Mouse (Mus musculus): Measurements from ENCODE around the gene Rab31. TPM values are rescaled to one million over a fixed set of nuclear protein-coding genes. Genes with fewer than 3 reads are reported as not detected.
A peak's percentile ranks its signal among the peaks of the same experiment; 100 is the strongest.

Rab31 gene
- polyA plus RNA-seq, 1 experiment, result 48.9 TPM

- TF ChIP-seq POLR2A (IDR thresholded peaks at IDR 0.05; ENCODE audit: borderline replicate concordance, extremely low read depth, low read depth, low read length) (peak; percentile 83), CTCF (IDR thresholded peaks at IDR 0.05; ENCODE audit: insufficient read depth, low read length) (no peak)
- WGBS, result under 1% methylated on average over 82 of the region's 85 CpGs
- DNase-seq, result peak; percentile 98
- peaks cover 17% of the 10 kb centered on the region for H3K4me1 ChIP-seq (ENCODE audit: control insufficient read depth, insufficient read depth, low read length)
- peak within 1 kb of the TSS; percentile 100 for H3K4me3 ChIP-seq (replicated peaks; ENCODE audit: extremely low read depth, low read depth, low read length)
Observed at GRCm38 (mm10) chr17:65613463-65614412, 158.8 kb downstream of the Rab31 start, which contains the start of gene Vapa. Gene Vapa (minus strand): TSS chr17:65613555.

GRCm38 (mm10) chr17:65613142-65613462 is 159.4 kb downstream of the Rab31 start:
- no peak for TF ChIP-seq POLR2A (IDR thresholded peaks at IDR 0.05; ENCODE audit: borderline replicate concordance, extremely low read depth, low read depth, low read length)
- no peak for TF ChIP-seq CTCF (IDR thresholded peaks at IDR 0.05; ENCODE audit: insufficient read depth, low read length)
- no peak for DNase-seq
- whole genome bisulfite sequencing, result under 1% methylated on average over 42 of the region's 42 CpGs

GRCm38 (mm10) chr17:65612391-65613141 is 160.0 kb downstream of the Rab31 start:
- peak overlapping the region; percentile 100 for H3K4me3 ChIP-seq (replicated peaks; ENCODE audit: extremely low read depth, low read depth, low read length)
- WGBS, result under 1% methylated on average over 81 of the region's 91 CpGs
- H3K4me1 ChIP-seq (ENCODE audit: control insufficient read depth, insufficient read depth, low read length), result peaks cover 24% of the 10 kb centered on the region
- DNase-seq, result peak; percentile 54
- TF ChIP-seq CTCF (IDR thresholded peaks at IDR 0.05; ENCODE audit: insufficient read depth, low read length) (no peak), POLR2A (IDR thresholded peaks at IDR 0.05; ENCODE audit: borderline replicate concordance, extremely low read depth, low read depth, low read length) (no peak)

More at GRCm38 (mm10) chr17:65613142-65613462, 159.4 kb downstream of the Rab31 start:
- H3K4me3 ChIP-seq (replicated peaks; ENCODE audit: extremely low read depth, low read depth, low read length), result peak overlapping the region; percentile 100
- peaks cover 20% of the 10 kb centered on the region for H3K4me1 ChIP-seq (ENCODE audit: control insufficient read depth, insufficient read depth, low read length)

GRCm38 (mm10) chr17:65611721-65612120 is 160.8 kb downstream of the Rab31 start:
- no peak for DNase-seq
- WGBS, result 1% methylated on average over 4 of the region's 4 CpGs
- peak overlapping the region; percentile 100 for H3K4me3 ChIP-seq (replicated peaks; ENCODE audit: extremely low read depth, low read depth, low read length)
- H3K4me1 ChIP-seq (ENCODE audit: control insufficient read depth, insufficient read depth, low read length), result peaks cover 27% of the 10 kb centered on the region
- TF ChIP-seq CTCF (IDR thresholded peaks at IDR 0.05; ENCODE audit: insufficient read depth, low read length), result no peak
- no peak for TF ChIP-seq POLR2A (IDR thresholded peaks at IDR 0.05; ENCODE audit: borderline replicate concordance, extremely low read depth, low read depth, low read length)

- WGBS, result 42% methylated on average over 5 of the region's 5 CpGs
- DNase-seq, result no peak
- no peak overlapping the region for H3K4me3 ChIP-seq (replicated peaks; ENCODE audit: extremely low read depth, low read depth, low read length)
- H3K4me1 ChIP-seq (ENCODE audit: control insufficient read depth, insufficient read depth, low read length), result peaks cover 40% of the 10 kb centered on the region
- TF ChIP-seq POLR2A (IDR thresholded peaks at IDR 0.05; ENCODE audit: borderline replicate concordance, extremely low read depth, low read depth, low read length) (no peak), CTCF (IDR thresholded peaks at IDR 0.05; ENCODE audit: insufficient read depth, low read length) (no peak)
Observed at GRCm38 (mm10) chr17:65608743-65609142, 163.8 kb downstream of the Rab31 start.

GRCm38 (mm10) chr17:65608312-65608687 is 164.3 kb downstream of the Rab31 start:
- WGBS, result 59% methylated on average over 2 of the region's 2 CpGs

GRCm38 (mm10) chr17:65607574-65608311 is 164.8 kb downstream of the Rab31 start:
- WGBS, result 36% methylated on average over 7 of the region's 7 CpGs
- no peak overlapping the region for H3K4me3 ChIP-seq (replicated peaks; ENCODE audit: extremely low read depth, low read depth, low read length)
- DNase-seq, result no peak
- peaks cover 40% of the 10 kb centered on the region for H3K4me1 ChIP-seq (ENCODE audit: control insufficient read depth, insufficient read depth, low read length)
- TF ChIP-seq POLR2A (IDR thresholded peaks at IDR 0.05; ENCODE audit: borderline replicate concordance, extremely low read depth, low read depth, low read length) (no peak), CTCF (IDR thresholded peaks at IDR 0.05; ENCODE audit: insufficient read depth, low read length) (no peak)

More at GRCm38 (mm10) chr17:65608312-65608687, 164.3 kb downstream of the Rab31 start:
- Histone ChIP-seq H3K4me1 (ENCODE audit: control insufficient read depth, insufficient read depth, low read length) (peaks cover 40% of the 10 kb centered on the region), H3K4me3 (replicated peaks; ENCODE audit: extremely low read depth, low read depth, low read length) (no peak overlapping the region)
- TF ChIP-seq CTCF (IDR thresholded peaks at IDR 0.05; ENCODE audit: insufficient read depth, low read length) (no peak), POLR2A (IDR thresholded peaks at IDR 0.05; ENCODE audit: borderline replicate concordance, extremely low read depth, low read depth, low read length) (no peak)
- no peak for DNase-seq

- Histone ChIP-seq H3K4me1 (ENCODE audit: control insufficient read depth, insufficient read depth, low read length) (peaks cover 40% of the 10 kb centered on the region), H3K4me3 (replicated peaks; ENCODE audit: extremely low read depth, low read depth, low read length) (no peak overlapping the region)
- WGBS, result 56% methylated on average over 4 of the region's 4 CpGs
- DNase-seq, result no peak
- TF ChIP-seq CTCF (IDR thresholded peaks at IDR 0.05; ENCODE audit: insufficient read depth, low read length), result no peak
- TF ChIP-seq POLR2A (IDR thresholded peaks at IDR 0.05; ENCODE audit: borderline replicate concordance, extremely low read depth, low read depth, low read length), result no peak
Observed at GRCm38 (mm10) chr17:65606014-65606413, 166.5 kb downstream of the Rab31 start.

- TF ChIP-seq POLR2A (IDR thresholded peaks at IDR 0.05; ENCODE audit: borderline replicate concordance, extremely low read depth, low read depth, low read length) (no peak), CTCF (IDR thresholded peaks at IDR 0.05; ENCODE audit: insufficient read depth, low read length) (no peak)
- H3K4me1 ChIP-seq (ENCODE audit: control insufficient read depth, insufficient read depth, low read length), result peaks cover 37% of the 10 kb centered on the region
- DNase-seq, result no peak
- H3K4me3 ChIP-seq (replicated peaks; ENCODE audit: extremely low read depth, low read depth, low read length), result no peak overlapping the region
Observed at GRCm38 (mm10) chr17:65604892-65605291, 167.7 kb downstream of the Rab31 start.

Measured in lung, adult 2 months (tissue).